Mouse (Mus musculus) common myeloid progenitor, adult 5-6 weeks (primary cell): ENCODE data around the gene St6galnac1. TPM values are rescaled to one million over a fixed set of nuclear protein-coding genes. Genes with fewer than 3 reads are reported as not detected.
"Not testable (repeated sequence)": the region's sequence is repeated elsewhere in the genome, so short reads cannot be mapped to it uniquely, and the experiment has no call there.

Experiments used
- ATAC-seq: replicated peaks from 2 replicates; pipeline ENCODE4 v1.8.0; 2016; ENCODE audit warnings: low read depth, mild to moderate bottlenecking, moderate TSS enrichment, inconsistent platforms; ENCODE audit not compliant: poor library complexity, severe bottlenecking
- total RNA-seq: library from RNA; stranded (forward); fragments of 200-1000, 187-1606 nt; gene quantifications from 2 replicates; pipeline ENCODE4 v1.2.3, GENCODE M21; 2017

The St6galnac1 gene
- not detected in 2 replicates for total RNA-seq

DNA sequence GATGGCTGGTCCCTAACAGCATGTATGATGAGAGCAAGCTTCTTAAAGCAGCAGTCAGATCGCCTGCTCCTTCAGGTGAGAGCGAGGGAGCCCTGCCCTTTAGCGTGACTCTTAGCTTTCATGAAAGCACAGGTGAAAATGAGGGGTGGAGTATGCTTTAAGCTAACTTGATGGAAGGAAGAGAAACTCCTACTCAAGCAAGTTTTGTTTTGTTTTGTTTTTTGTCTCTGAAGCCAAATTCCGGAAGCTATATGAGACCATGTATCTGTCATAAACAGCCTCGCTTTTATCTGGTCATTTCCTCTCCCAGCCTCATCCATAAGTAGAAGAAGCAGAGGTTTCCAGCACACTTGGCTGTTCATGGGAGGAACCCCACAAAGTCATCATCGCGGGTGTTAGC lies at the start of gene St6galnac1:
TSS of gene St6galnac1 (minus strand) at position 101 of the 400 bp plus-strand sequence.
- no peak for ATAC-seq

DNA sequence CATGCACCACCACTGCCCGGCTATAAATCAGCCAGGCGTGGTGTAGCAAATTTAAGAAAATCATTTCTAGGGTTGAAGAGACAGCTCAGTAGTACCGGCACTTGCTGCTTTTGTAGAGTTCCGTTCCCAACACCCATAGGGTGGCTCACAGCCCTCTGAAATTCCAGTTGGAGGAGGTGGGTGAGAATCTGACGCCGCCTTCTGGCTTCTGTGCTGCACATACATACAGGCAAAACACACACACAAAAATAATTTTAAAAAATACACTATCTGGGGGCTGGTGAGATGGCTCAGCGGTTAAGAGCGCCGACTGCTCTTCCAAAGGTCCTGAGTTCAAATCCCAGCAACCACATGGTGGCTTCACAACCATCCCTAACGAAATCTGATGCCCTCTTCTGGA lies 48.6 kb upstream of the St6galnac1 start:
- ATAC-seq: not testable (repeated sequence)

DNA sequence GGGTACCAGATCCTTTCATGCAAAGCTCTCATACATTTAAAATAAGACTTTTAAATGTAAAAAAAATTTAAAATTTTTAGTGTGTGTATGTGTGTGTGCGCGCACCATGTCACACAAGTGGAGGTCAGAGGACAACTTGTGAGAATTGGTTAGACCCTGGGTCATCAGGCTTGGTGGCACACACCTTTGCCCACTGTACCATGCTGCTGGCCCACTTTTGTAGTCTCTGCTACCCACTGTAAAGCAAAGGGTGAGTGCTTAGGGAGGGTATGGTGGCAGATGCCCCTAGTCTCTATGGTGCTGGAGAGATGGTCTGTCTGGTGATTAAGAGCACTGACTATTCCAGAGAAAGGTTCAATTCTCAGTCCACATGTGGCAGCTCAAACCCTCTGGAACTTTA lies 47.9 kb upstream of the St6galnac1 start:
- no peak for ATAC-seq

DNA sequence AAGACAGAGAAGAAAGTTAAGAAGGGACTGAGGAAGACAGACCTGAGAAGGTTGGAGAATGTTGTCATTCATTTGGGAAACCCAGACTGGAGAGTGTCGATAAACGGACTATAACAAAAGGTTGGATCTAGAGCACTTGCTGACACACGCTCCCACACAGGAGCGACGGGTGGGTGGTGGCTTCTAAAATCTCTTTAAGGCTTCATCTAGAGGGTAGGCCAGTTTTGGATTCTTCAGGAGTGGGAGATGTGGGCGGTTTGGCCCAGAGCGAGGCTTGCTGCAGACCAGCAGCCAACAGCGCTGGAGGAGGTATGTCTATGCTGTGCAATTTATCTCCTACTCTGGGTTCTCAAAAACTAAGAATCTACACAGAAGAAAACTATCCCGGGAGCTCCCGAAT lies 47.3 kb upstream of the St6galnac1 start:
- no peak for ATAC-seq

DNA sequence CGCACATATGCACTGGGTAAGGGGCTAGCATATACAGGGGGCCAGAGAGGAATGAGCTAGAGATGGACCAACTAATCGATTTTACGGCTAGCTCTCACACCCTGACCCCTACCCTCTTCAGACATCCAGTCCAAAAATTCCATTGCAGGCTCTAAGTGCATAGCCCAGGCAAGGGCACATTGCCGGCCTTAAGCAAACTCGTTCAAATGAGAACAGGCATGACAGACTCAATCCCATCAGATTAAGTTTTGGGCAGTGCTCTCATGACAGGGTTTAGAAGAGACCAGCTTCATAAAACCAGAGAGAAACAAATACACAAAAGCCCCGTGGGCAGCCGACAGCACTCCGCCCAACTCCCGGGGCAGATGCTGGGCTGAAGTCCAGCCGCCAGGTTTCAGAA lies 46.9 kb upstream of the St6galnac1 start:
- no peak for ATAC-seq

DNA sequence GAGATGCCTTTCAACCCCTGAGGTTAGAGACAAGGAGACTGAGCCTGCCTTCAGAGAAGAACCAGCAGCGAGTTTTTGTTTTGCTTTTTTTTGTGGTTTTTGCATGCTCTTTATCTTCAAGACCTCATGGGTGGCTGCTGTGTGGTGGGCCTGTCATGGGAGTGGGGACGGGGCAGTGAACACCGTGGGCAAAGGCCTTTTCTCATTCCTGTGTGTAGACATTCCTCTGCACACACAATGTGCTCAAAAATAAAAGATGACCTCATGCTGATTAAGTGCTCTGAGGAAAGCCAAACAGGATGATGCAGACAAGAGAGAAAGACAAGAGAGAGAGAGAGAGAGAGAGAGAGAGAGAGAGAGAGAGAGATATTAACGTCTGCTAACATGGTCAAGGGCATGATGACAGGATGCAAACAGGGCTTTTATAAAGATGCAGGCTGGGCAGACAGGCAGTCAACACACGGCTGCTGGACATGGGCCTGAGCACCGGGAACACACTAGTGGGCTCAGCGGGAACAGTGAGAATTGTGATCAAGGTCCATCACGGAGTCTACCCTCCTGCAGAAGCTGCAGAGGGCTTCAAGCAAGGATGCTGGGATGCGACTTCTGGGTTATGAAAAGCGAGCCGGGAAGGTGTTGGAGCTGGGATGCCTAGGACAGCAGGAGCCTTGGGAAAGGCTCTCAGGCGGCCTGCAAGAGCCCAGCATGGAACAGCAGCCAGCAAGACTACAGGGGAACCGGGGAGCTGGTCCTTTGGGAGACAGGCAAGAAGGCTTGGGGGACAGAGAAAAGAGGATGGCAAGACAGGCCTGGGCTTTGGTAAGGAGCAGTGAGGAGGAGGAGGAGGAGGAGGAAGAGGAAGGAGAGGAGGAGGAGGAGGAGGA lies 46.0 kb upstream of the St6galnac1 start:
- no peak for ATAC-seq

DNA sequence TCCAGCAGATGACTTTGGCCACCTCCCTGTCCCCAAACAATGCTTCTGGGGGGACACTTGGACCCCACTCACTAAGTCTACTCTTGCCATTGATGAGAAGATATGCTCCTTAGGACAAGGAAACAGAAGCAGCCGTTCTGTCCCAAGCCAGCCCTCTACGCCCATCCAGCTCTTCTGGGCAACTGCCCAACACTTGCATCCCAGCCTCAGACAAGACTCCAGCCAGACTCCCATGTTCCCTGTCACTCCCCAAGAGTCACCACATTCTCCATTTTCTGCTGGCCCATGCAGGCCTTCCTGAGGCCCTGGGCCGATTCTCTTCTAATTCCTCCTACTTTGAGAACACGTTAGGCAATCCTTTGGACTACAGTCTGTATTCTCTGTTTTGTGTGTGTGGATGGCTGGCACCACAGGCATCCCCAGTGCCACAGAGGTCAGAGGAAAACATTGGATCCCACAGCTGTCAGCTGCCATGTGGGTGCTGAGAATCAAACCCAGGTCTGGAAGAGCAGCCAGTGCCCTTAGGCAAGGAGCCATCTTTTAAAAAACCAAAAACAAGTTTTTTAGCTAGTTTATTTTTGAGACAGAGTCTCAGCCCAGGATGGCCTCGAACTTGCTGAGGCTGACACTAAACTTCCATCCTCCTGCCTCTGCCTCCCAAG lies 44.8 kb upstream of the St6galnac1 start:
- no peak for ATAC-seq

DNA sequence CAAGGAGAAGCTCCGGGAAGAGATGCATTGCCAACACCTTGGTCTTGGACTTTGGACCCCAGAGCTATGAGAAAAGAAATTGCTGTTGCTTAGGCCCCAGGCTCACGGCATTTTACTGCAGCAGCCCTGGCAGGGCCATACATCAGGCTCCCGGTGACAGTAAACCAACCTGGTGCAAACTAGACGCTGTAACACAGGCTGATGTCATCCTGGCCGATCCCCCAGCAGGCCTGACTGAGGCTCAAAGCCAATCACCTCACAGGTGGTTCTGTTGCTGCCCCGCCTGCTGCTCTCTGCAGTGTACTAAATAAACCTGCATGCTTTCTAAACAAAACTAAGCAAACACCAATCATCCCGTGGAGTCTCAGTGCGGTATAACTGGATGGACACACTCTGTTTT lies 43.4 kb upstream of the St6galnac1 start:
- ATAC-seq: no peak

DNA sequence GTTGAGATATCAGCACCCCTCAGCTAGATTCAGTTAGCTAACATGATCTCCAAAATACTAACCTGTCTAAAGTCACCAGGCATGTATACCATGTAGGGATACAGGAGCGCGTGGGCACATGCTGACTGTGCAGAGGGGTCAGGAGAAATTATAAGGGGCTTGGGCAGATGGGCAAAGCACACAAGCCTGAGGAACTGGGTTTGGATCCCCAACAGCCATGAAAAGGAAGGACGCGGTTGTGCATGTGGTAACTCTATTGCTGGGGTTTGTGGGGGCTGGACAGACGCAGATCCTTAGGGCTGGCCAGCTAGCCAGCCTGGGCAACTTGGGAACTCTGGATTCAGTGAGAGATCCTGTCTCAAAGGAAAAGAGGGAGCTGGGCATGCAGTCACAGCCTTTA lies 42.3 kb upstream of the St6galnac1 start:
- no peak for ATAC-seq

DNA sequence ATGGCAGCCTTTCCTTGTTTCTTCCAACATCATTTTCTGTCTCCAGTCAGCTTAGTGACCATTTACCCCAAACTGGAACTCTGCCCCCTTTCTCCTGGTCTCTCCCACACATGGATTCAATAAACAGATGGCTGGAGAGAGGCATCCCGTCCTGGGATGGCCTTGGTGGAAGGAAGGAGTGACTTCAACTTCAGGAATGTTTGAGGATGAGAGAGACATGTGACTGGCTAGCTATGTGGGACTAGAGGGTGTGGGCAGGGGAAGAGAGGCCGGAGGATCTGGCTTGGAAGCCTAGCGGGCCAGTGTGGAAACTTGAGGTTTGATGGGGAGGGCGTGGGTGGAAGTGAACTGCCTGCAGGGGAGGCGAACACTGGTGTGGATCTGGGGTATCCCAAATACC lies 41.5 kb upstream of the St6galnac1 start:
- no peak for ATAC-seq

DNA sequence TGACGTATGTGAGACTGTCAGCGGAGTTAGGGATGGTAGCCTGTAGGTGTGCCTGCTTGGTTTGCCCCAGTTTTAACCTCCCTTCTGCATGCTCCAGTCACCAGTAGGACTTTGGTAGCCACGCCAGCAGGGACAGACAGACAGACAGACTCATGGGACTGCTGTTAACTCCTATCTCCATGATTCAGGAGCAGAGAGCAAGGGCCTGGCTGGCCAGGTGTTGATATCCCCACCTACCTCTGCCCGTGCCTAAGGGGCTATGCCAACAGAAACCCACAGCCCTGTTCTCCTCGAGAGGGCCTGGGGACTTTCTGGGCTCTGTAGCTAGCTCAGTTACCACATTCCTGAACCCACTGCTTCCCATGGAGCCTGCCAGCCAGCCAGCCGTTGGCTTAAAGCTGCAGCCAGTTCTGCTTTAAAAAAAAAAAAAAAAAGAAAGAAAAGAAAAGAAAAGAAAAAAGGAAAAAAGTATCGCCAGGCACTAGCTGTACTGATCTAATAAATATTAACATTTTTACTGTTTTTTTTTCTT lies 39.6 kb upstream of the St6galnac1 start:
- ATAC-seq: no peak

DNA sequence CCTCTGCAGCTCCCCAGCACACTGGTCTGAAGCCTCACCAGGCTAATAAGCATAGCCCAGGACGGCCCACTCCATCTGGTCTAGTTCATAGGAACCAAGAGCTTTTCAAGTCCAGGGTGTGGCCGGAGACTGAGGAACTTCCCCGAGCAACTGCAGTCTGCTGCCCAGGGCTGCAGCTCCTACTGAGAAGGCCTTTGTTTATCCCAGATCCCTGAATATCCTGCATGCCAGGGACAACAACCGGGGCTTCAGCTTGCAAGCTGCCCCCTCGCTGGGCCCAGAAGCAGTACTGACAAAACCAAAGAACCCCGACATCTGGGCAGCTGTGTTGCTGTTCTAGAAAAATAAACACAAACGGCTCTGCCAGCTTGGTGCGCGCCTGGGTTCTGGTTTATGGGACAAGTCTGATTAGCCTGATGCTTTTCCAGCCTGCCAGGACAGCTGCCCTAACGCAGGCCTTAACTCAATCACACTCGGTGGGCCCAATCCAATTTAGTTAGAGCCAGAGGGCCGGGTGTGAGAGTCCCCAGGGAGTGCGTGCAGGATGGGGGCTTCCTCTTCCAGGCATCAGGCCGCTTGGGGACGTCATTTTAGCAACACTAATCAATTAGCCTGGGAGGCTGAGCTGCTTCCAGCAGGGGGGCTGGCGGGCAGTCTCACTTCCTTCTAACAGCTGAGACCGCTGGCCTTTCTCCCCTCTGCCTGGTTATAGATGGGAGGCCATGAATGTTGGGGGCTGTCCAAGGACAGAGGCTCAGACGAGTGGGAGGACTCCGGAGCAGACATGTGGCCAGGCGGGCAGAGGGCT lies 39.0 kb upstream of the St6galnac1 start:
- ATAC-seq: peak; percentile 19; the same call in 1 of the 2 replicates

DNA sequence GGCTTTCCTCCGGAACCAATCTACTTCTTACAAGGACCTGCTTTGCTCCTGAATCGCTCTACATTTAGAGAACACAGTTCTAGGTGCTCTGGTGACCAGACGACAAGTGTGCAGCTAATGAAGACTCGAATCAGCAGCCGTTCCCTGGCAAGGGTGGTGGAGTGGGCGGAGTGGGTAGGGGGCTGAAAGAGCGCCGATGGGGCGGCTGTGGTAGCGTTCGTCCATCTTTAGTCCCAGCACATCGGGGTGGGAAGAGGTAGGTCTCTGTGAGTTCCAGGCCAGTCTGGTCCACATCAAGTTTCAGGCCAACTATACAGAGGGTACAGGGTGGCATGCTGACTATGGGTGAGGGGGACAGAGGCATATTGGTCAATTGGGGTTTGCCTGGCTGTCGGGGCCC lies 38.3 kb upstream of the St6galnac1 start:
- ATAC-seq: no peak

DNA sequence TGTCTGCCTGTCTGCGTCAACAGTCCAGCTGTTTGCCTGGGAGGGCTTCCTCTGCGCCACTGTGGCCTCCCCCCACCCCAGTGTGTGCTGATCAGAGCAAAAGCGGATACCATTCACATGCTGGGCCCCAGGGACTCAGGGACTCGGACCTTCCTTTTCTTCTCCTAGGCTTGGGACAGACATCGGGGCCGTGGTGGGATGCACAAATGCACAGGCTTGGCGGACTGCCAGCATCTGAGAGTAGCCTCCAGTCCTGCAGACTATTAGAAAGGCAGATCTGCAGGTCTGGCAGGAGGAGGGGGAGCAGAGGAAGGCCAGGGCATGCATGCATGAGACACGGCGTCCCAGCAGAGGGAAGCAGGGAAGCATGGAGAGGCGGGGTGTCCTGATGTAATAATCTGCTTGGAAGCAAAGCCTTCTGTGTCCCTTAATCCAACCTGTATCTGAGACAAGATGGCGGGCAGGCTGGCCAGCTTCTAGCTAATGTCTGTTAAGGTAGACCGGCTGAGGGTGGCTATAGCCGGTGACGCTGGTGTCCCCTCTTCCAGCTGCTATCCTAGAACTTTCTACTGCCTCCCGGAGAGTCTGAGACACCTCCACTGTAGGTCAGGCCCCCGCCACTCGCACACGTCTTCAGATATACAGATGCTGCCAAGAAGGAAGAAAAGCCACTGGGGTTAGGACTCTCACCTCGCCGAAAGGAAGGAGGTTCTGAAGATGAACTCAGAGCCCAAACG lies 37.7 kb upstream of the St6galnac1 start:
- ATAC-seq: no peak

DNA sequence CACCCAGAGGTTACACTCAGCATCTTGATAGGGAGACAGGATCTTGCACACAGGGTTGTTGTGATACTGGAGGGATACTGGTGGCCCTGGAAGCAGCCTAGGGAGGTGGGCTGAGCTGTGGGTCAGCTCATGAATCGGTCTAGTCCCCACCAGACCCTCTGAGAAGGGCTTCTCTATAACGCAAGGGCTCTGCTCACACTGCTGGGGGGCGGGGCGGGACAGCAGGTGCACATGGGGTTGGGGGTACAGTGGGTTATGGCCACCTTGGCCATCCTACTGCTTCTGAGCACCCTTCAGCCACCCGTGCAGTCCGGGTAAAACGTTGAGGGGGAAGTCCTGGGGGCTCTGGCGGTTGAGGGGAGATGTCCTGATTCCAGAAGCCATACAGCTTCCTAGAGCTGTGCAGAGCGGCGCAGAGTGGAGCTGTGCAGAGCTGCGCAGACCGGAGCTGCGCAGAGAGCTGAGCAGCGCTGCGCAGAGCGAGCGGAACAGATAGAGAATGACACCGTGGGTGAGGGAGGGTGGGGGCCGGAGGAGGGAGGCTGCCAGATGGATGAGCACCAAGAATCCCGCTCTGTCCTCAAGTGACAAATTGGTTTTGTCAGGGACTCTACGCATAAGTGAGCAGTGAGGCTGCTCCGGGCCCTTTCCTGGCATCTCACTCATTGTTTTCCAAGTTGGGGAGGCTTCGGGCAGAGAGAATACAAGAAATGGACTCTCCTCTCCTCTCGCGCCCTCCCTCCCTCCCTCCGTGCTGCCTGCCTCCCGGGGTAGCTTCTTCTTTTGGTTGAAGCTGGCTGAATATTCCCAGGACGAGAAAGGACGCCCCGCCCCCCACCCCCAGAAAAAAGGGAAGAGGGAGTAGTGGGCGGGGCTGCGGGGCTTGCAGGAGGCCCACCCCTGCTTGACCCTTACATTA lies 35.9 kb upstream of the St6galnac1 start:
- peak; percentile 72 for ATAC-seq

DNA sequence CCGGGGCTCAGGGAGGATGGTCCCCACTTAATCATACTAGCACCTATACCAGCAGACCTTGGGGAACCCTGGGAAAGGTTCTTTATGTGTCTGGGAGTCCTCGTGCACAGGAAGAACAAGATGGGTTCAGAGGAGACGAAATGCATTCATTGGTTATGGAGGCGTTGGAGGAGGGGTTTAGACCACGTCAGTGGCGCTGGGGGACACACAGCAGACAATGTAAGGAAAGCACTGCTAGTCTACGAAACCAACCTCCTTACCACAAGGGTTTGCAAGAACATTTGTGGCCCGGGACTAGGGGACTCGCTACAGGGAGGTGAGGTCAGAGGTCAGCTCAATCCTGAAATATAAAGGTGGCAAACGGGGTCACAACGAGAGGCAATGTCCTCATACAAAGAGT lies 35.2 kb upstream of the St6galnac1 start:
- ATAC-seq: no peak

DNA sequence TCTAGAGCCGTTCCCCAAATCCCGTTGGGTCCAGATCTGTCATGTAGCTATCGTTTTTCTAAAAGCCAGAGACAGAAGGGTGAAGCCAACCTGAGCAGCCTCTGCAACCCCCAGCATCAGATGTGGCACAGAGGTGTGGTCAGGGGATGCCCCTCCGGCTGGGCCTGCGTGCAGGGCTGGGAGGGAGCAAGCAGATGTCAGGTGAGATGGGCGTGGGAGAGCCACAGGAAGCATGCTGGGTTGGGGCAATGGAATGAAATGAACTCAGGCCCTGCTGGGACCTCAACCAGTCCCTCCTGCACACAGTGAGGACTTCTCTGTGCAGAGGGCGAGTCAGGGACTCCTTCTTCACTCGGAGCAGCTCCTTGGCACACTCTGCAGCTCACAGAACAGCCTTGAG lies 34.2 kb upstream of the St6galnac1 start:
- ATAC-seq: no peak

DNA sequence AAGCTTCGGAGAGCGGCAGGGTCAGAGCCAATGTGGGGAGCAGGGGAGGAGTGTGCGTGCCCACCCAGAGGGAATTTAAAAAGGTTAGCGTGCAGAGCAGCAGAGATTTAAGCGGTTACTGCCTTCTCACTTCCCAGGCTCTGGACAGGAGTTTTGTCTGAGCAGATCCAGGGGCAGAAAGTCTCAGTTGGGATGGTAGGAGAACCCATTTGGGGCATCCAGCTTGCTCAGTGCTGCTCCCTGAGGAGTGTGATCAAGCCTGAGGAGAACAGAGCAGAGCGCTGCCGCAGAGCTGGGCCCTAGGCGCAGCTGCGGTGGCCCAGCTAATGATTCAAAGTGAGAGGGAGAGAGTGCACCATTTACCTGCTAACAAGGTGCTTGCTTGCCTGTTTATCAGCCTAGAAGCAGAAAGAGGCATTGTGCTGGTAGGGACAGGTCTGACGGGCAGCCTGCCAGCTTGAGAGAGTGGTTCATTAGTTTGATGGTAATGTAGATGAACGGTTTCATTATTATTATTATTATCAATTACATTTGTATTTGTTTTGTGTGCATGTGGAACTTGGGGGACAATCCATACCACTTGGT lies 33.6 kb upstream of the St6galnac1 start:
- ATAC-seq: no peak
